Mouse (Mus musculus) cerebral cortex, adult 2 months (tissue): Measurements from ENCODE around the gene Unk.

Experiments used
- WGBS: fragments of 180-500 bp; shearing (Covaris S2); methylation state at CpG from one replicate; pipeline ENCODE4 v1.1.7; 2018; 5-methylcytosine and 5-hydroxymethylcytosine counted together

Unk gene

DNA sequence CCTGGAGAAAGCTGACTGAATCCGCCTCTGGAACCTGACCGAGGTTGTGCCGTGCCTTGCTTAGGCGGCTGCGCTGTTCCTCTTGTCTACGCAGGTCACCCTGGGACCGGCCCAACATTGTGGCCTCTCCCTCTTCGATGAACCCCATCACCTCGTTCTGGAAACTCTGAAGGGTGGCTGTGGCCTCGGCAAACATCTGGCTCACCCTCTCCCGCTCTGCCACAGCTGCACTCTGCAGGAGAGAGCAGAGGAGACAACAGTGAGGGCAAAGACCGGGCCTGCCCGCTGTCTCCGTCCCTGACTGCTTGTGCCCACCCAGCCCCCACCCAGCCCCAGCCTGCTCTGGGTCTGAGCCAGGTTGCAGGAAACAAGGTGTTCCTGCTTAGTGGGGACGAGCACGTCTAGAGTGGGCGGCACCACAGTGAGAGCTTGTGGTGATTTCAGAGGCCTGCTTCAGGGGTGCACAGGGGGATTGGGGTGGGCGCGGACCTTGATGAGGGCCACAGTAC is 77.7 kb downstream of the Unk start:
- 38% methylated on average over 19 of the region's 19 CpGs for WGBS

- 9% methylated on average over 23 of the region's 23 CpGs for WGBS
Observed at GRCm38 (mm10) chr11:116108464-116109137, 78.5 kb downstream of the Unk start.

GRCm38 (mm10) chr11:116109441-116110081 is 79.4 kb downstream of the Unk start:
- 2% methylated on average over 65 of the region's 70 CpGs for WGBS

GRCm38 (mm10) chr11:116110131-116110530 is 80.0 kb downstream of the Unk start:
- WGBS, result 2% methylated on average over 35 of the region's 35 CpGs

- WGBS, result 41% methylated on average over 10 of the region's 10 CpGs
Observed at GRCm38 (mm10) chr11:116110540-116110939, 80.4 kb downstream of the Unk start.
